Mouse (Mus musculus) spleen, adult 2 months (tissue): ENCODE data around the gene Slc2a5.

ENCODE experiments used
- CTCF ChIP-seq: fragments of 200-500 bp; IDR thresholded peaks from 2 replicates; pipeline ENCODE4 v1.5.1; 2011; ENCODE audit warnings: mild to moderate bottlenecking, inconsistent platforms; ENCODE audit not compliant: insufficient read depth, insufficient read length, insufficient replicate concordance; ENCODE audit errors: extremely low read depth
- POLR2A ChIP-seq: fragments of 200-500 bp; IDR thresholded peaks from 2 replicates; pipeline ENCODE4 v1.6.1; 2011; ENCODE audit warnings: low read depth, low read length, inconsistent platforms

- TF ChIP-seq CTCF (no peak), POLR2A (no peak)
Measured at GRCm38 (mm10) chr4:150177122-150177521, 58.0 kb downstream of the Slc2a5 start.
